Mouse (Mus musculus) limb, embryonic 13.5 days (tissue): Measurements from ENCODE around the gene Fgf3. TPM values are rescaled to one million over a fixed set of nuclear protein-coding genes. Genes with fewer than 3 reads are reported as not detected.
"Not testable (repeated sequence)": the region's sequence is repeated elsewhere in the genome, so short reads cannot be mapped to it uniquely, and the experiment has no call there.

Experiments
- ATAC-seq: fragments of 200-750 bp; cut with Nextera tagmentation; 2 replicates; pipeline ENCODE4 v1.8.0; 2017; ENCODE audit warnings: low read depth, moderate number of reproducible peaks, moderate TSS enrichment; ENCODE audit not compliant: low FRiP score
- H3K27ac ChIP-seq: fragments of 300-500 bp; sonication (generic); 2 replicates; pipeline ENCODE4 v1.5.1; 2015; ENCODE audit warnings: inconsistent platforms, mild to moderate bottlenecking, moderate library complexity
- H3K27me3 ChIP-seq: fragments of 300-500 bp; sonication (generic); 2 replicates; pipeline ENCODE4 v1.6.1; 2015; ENCODE audit warnings: mild to moderate bottlenecking, inconsistent platforms
- H3K36me3 ChIP-seq: fragments of 300-500 bp; sonication (generic); 2 replicates; pipeline ENCODE4 v1.6.1; 2015; ENCODE audit warnings: inconsistent platforms, mild to moderate bottlenecking, moderate library complexity
- H3K4me1 ChIP-seq: fragments of 300-500 bp; sonication (generic); 2 replicates; pipeline ENCODE4 v1.6.1; 2015; ENCODE audit warnings: inconsistent platforms
- H3K4me2 ChIP-seq: fragments of 300-500 bp; sonication (generic); replicated peaks from 2 replicates; pipeline ENCODE4 v1.6.1; 2015; ENCODE audit warnings: inconsistent platforms, mild to moderate bottlenecking, moderate library complexity
- H3K4me3 ChIP-seq: fragments of 300-500 bp; sonication (generic); 2 replicates; pipeline ENCODE4 v1.5.1; 2015; ENCODE audit warnings: moderate library complexity, mild to moderate bottlenecking, inconsistent platforms
- H3K9ac ChIP-seq: fragments of 300-500 bp; sonication (generic); 2 replicates; pipeline ENCODE4 v1.6.1; 2015; ENCODE audit warnings: mild to moderate bottlenecking, inconsistent platforms
- H3K9me3 ChIP-seq: fragments of 300-500 bp; sonication (generic); 2 replicates; pipeline ENCODE4 v1.6.1; 2016; ENCODE audit warnings: inconsistent platforms
- WGBS: fragments of 180-500 bp; shearing (Covaris S2); methylation state at CpG from one replicate; pipeline ENCODE4 v1.1.7; 2015; 5-methylcytosine and 5-hydroxymethylcytosine counted together
- polyA plus RNA-seq: library from polyadenylated mRNA; unstranded; fragments of >200 nt; fragmentation: Nextera tagmentation; extraction: Ambion mirVana; gene quantifications from 2 replicates; pipeline ENCODE4 v1.2.1, GENCODE M21; 2015

The Fgf3 gene
- polyA plus RNA-seq, 1 experiment from 2014 or later = 0.25 TPM

DNA sequence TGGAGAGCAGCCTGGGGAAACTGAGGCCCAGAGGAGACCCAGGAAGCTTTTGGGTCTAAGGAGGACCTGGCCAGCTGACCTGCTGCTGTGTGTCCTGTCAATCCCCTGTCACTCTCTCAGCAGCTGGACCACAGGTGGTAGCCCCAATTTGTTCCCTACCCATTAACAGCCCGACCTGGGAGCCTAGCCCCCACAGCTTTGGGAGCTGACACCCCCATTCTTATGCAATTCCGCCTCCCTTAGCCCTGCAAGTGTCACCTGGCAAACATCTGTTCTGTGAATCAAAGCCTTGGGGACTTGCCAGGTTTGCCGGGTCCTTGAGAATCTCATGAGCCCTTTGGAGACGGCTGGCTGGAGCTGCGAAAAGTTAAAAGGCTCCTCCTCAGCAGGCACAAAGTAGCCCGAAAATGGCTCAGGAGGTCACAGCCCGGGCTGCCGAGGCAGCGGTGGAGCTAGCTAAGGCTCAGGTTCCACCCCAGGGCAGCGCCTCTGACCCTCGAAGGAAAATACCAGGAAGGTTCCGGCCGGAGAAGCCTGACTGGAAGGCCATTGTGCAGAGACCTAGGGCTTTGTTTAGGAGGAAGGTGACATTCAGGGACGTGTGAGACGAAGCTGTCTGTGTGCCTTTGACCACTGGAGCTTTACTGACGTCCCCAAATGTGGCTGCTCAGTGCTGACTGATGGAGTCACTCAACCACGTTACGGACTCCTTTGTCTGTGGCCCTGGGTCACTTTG, 50.8 kb downstream of the Fgf3 start:
- H3K27me3 ChIP-seq = peaks cover 41% of the 10 kb centered on the region
- no peaks in the 10 kb centered on the region for H3K36me3 ChIP-seq
- peaks cover 9% of the 10 kb centered on the region for H3K4me1 ChIP-seq
- no peaks in the 10 kb centered on the region for H3K9me3 ChIP-seq
- WGBS = 8% methylated on average over 18 of the region's 18 CpGs
- ATAC-seq = no peak
- no peak overlapping the region for H3K27ac ChIP-seq
- no peak overlapping the region for H3K4me3 ChIP-seq
- no peak overlapping the region for H3K9ac ChIP-seq
- H3K4me2 ChIP-seq = no peak overlapping the region

DNA sequence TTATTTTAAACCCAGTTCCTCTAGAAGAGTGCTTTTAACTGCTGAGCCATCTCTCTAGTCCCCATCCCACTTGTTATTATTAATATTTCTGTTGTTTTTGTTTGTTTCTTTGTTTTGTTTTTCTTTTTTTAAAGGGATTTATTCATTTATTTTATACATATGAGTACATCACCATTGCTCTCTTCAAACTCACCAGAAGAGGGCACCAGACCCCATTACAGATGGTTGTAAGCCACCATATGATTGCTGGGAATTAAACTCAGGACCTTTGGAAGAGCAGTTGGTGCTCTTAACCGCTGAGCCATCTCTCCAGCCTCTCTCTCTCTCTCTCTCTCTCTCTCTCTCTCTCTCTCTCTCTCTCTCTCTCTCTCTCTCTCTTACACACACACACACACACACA, 52.8 kb downstream of the Fgf3 start:
- H3K9ac ChIP-seq, H3K36me3 ChIP-seq, ATAC-seq, H3K4me3 ChIP-seq, H3K27ac ChIP-seq, H3K9me3 ChIP-seq, H3K4me2 ChIP-seq: not testable (repeated sequence)
- peaks cover 58% of the 10 kb centered on the region for H3K27me3 ChIP-seq
- 80% methylated on average over 1 of the region's 1 CpGs for WGBS
- peaks cover 21% of the 10 kb centered on the region for H3K4me1 ChIP-seq

DNA sequence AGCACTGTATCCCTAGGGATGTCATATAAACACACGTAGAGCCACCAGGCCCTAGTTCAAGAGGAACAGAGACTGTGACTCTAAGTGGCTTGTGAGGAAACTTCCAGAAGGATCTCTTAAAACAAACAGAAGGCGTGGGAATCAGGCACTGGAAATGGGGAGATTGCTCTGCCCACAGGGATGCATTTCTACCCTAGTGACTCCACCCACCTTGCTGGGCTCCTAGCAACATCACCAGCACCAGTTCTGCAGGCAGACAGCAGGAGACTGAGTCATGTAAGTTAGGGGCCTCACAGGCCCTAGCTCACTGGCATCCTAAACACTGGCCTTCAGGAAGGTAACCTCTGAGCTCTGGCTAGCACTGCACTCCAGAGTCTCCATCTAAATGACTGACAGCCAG, 54.0 kb downstream of the Fgf3 start:
- peaks cover 70% of the 10 kb centered on the region for H3K27me3 ChIP-seq
- H3K4me2 ChIP-seq = no peak overlapping the region
- H3K36me3 ChIP-seq = no peaks in the 10 kb centered on the region
- no peaks in the 10 kb centered on the region for H3K9me3 ChIP-seq
- no peak overlapping the region for H3K4me3 ChIP-seq
- no peak for ATAC-seq
- WGBS = 82% methylated on average over 2 of the region's 2 CpGs
- no peak overlapping the region for H3K27ac ChIP-seq
- no peak overlapping the region for H3K9ac ChIP-seq
- H3K4me1 ChIP-seq = peaks cover 33% of the 10 kb centered on the region

DNA sequence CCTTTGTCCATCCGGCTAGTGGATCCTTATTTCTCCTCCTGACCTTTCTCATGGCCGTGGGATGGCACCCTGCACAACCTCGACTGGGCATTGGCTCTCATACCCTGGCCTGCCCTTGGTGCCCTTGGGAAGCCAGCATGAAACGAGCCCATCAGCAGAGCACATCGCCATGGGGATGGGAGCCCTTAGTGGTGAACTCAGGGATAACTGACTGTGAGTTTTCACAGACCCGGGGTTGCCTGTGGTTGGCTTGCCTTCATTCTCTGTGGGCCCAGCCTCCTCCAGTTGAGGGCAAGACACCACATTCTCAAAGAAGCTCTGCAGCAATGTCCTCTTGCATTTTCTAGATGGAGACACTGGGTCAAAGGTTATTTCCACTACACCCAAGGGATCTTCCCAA, 54.4 kb downstream of the Fgf3 start:
- no peak overlapping the region for H3K9ac ChIP-seq
- H3K27me3 ChIP-seq = peaks cover 74% of the 10 kb centered on the region
- ATAC-seq = no peak
- H3K4me1 ChIP-seq = peaks cover 37% of the 10 kb centered on the region
- no peaks in the 10 kb centered on the region for H3K9me3 ChIP-seq
- no peak overlapping the region for H3K4me3 ChIP-seq
- no peak overlapping the region for H3K4me2 ChIP-seq
- no peak overlapping the region for H3K27ac ChIP-seq
- 49% methylated on average over 6 of the region's 6 CpGs for WGBS
- H3K36me3 ChIP-seq = no peaks in the 10 kb centered on the region

Other genes starting within 250 kb of the Fgf3 start
- 5.6 TPM in 2 replicates for gene Ano1, start 86.1 kb upstream of the Fgf3 start, polyA plus RNA-seq
- gene Fgf4, start 9.3 kb downstream of the Fgf3 start, polyA plus RNA-seq = 0.79 and 1.1 TPM in 2 replicates
- gene Fgf15, start 58.4 kb downstream of the Fgf3 start, polyA plus RNA-seq = 0.22 and 0.31 TPM in 2 replicates
- gene LTO1, start 77.0 kb downstream of the Fgf3 start, polyA plus RNA-seq = 27.5 and 32.9 TPM in 2 replicates
- gene Ccnd1, start 101.8 kb downstream of the Fgf3 start, polyA plus RNA-seq = 167 and 169 TPM in 2 replicates